27 mouse cellular contexts compared by ENCODE assay signal in the genomic region with DNA sequence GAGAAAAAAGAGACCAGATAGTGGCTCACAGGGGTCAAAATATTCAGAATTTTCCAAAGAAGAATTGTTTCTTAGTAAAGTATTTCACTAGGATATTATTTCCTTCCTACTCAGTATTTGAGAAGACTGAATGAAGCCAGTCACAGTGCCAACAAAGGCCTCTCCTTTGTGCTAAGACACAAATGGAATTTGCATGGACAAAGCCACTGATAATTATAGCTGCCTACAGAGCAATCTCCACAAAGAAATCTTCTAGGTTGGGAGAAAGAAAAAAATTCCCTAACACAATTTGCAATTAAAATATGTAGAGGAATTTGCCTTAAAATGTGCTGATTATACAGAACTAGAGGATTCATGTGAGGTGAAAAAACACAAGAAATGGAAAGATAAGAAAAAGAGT. TPM values are rescaled to one million over a fixed set of nuclear protein-coding genes. Genes with fewer than 3 reads are reported as not detected.
DNase-seq lines count a peak whose midpoint lies in the region; ATAC-seq and TF ChIP-seq lines count a peak whose summit lies in the region.
"Had no signal": no experiment of that assay in that cellular context is flagged by ENCODE, and none has a peak within 500 bp of the region (broad histone marks: within the 10 kb centered on the region; RNA-seq: fewer than 3 reads in every experiment).

No protein-coding gene starts in this region.

- H3K27me3 ChIP-seq in forebrain, embryonic 15.5 days, result no peaks in the 10 kb centered on the region
- no peaks in the 10 kb centered on the region for H3K27me3 ChIP-seq in forebrain, embryonic 12.5 days
- H3K27me3 ChIP-seq: embryonic facial prominence, embryonic 12.5 days; heart, embryonic 15.5 days had no signal

- no peaks in the 10 kb centered on the region for H3K9me3 ChIP-seq in forebrain, embryonic 15.5 days
- H3K9me3 ChIP-seq in forebrain, embryonic 12.5 days, result no peaks in the 10 kb centered on the region
- H3K9me3 ChIP-seq: embryonic facial prominence, embryonic 12.5 days; G1E; heart, embryonic 15.5 days had no signal

- no peak for ATAC-seq in forebrain, embryonic 15.5 days (replicated peaks)
- no peak for ATAC-seq in forebrain, embryonic 12.5 days (ENCODE audit: low FRiP score)
- ATAC-seq: CD4-positive, CD25-positive, alpha-beta regulatory T cell, adult 4 months; hindbrain, postnatal 0 days had no signal

- DNase-seq in embryo, embryonic 10.5 days (ENCODE audit: low spot score), result peak; percentile 18
- DNase-seq in embryo, embryonic 9.5 days (ENCODE audit: extremely low spot score), result no peak
- DNase-seq in layer of hippocampus, adult 2 months (ENCODE audit: low spot score in 2 of 2), result no peak
- no peak for DNase-seq in layer of hippocampus, adult 8-10 months (ENCODE audit: low spot score in 2 of 2)
- DNase-seq in brain, embryonic 14.5 days (ENCODE audit: low read depth), result peak; percentile 72
- no peak for DNase-seq in frontal cortex, postnatal 25 days (ENCODE audit: low spot score in 2 of 2)
- DNase-seq: adrenal gland, postnatal 10 days; B cell, adult 2 months; cerebellum, adult 18-20 months; cerebellum, adult 9-11 months; cerebellum, postnatal 36 days; gastrocnemius, postnatal 14 days; heart, adult 2 months; heart, postnatal 14 days; kidney, adult 11 months had no signal

- TF ChIP-seq CTCF in layer of hippocampus, adult 2 months (conservative IDR thresholded peaks at IDR 0.05), result no peak
- no peak for TF ChIP-seq CTCF in brain, embryonic 14.5 days (IDR thresholded peaks at IDR 0.05; ENCODE audit: borderline replicate concordance, extremely low read depth, insufficient read depth, insufficient read length)

- TF ChIP-seq POLR2A in brain, embryonic 14.5 days (IDR thresholded peaks at IDR 0.05; ENCODE audit: borderline replicate concordance, extremely low read depth, insufficient read depth, insufficient read length, poor library complexity, severe bottlenecking), result no peak

- peaks cover 6% of the 10 kb centered on the region; the same call in 1 of the 2 replicates for H3K4me1 ChIP-seq in forebrain, embryonic 15.5 days
- H3K4me1 ChIP-seq in forebrain, embryonic 12.5 days, result peaks cover 11% of the 10 kb centered on the region; the same call in 1 of the 2 replicates
- H3K4me1 ChIP-seq: embryonic facial prominence, embryonic 12.5 days; heart, embryonic 15.5 days had no signal

- no peak overlapping the region for H3K4me2 ChIP-seq in forebrain, embryonic 15.5 days (replicated peaks)
- H3K4me2 ChIP-seq in forebrain, embryonic 12.5 days, result no peak overlapping the region
- H3K4me2 ChIP-seq: embryonic facial prominence, embryonic 12.5 days; heart, embryonic 11.5 days; heart, embryonic 15.5 days had no signal

- H3K9ac ChIP-seq in forebrain, embryonic 15.5 days (replicated peaks), result no peak overlapping the region
- H3K9ac ChIP-seq in forebrain, embryonic 12.5 days, result no peak overlapping the region
- H3K9ac ChIP-seq: embryonic facial prominence, embryonic 12.5 days; heart, embryonic 15.5 days had no signal

- H3K27ac ChIP-seq in forebrain, embryonic 15.5 days (replicated peaks), result peak overlapping the region; percentile 48; the same call in 1 of the 2 replicates
- no peak overlapping the region for H3K27ac ChIP-seq in forebrain, embryonic 12.5 days
- peak overlapping the region; percentile 56 for H3K27ac ChIP-seq in layer of hippocampus, adult 2 months
- H3K27ac ChIP-seq: embryonic facial prominence, embryonic 12.5 days; heart, adult 2 months; heart, embryonic 15.5 days; hindbrain, postnatal 0 days had no signal

- H3K36me3 ChIP-seq in forebrain, embryonic 15.5 days, result peaks cover 14% of the 10 kb centered on the region
- peaks cover 12% of the 10 kb centered on the region for H3K36me3 ChIP-seq in forebrain, embryonic 12.5 days (replicated peaks)

- H3K4me3 ChIP-seq in forebrain, embryonic 15.5 days, result no peak overlapping the region
- H3K4me3 ChIP-seq in forebrain, embryonic 12.5 days (replicated peaks), result no peak overlapping the region
- H3K4me3 ChIP-seq in layer of hippocampus, adult 2 months, result no peak overlapping the region
- H3K4me3 ChIP-seq: embryonic facial prominence, embryonic 12.5 days; heart, adult 2 months; heart, embryonic 15.5 days had no signal

RNA-seq across cellular contexts. Expression of a gene that starts 45.3 kb away (rescaled TPM):
- polyA plus RNA-seq in forebrain, embryonic 15.5 days (2015; fragmentation: Nextera tagmentation; extraction: Ambion mirVana), result not detected in 2 replicates
- polyA plus RNA-seq in forebrain, embryonic 12.5 days (2016; fragmentation: Nextera tagmentation; extraction: Ambion mirVana), result not detected in 2 replicates
- total RNA-seq in layer of hippocampus, adult 2 months (2021), result not detected
- total RNA-seq in layer of hippocampus, adult 8-10 months (2022), result under 1 TPM in 1 of 4 experiments, not detected in 3; 0.65 TPM
- 0.11 and 0.15 TPM in 2 replicates for polyA plus RNA-seq in brain, embryonic 14.5 days (2012; rRNA removed)
- total RNA-seq: adrenal gland, postnatal 10 days; adrenal gland, postnatal 4 days; G1E; gastrocnemius, adult 18-20 months; gastrocnemius, postnatal 14 days; heart, adult 2 months; heart, postnatal 14 days; hematopoietic stem cell, adult 5-6 weeks; hindbrain, postnatal 0 days had no signal
- polyA plus RNA-seq: embryonic facial prominence, embryonic 12.5 days; G1E; heart, adult 2 months; heart, embryonic 11.5 days; heart, embryonic 15.5 days; hindbrain, postnatal 0 days; intestine, embryonic 14.5 days had no signal

Comparison
In these comparisons a context has a peak if more than half of its experiments do, and no peak if none do; other contexts are left out.
1. DNase-seq: peak in embryo, embryonic 10.5 days (single experiment) and brain, embryonic 14.5 days (single experiment); none in embryo, embryonic 9.5 days (single experiment), layer of hippocampus, adult 2 months (0 of 2), layer of hippocampus, adult 8-10 months (0 of 2) and frontal cortex, postnatal 25 days (0 of 2).